Mouse (Mus musculus): ENCODE measurements around the gene Slc37a1.

DNA sequence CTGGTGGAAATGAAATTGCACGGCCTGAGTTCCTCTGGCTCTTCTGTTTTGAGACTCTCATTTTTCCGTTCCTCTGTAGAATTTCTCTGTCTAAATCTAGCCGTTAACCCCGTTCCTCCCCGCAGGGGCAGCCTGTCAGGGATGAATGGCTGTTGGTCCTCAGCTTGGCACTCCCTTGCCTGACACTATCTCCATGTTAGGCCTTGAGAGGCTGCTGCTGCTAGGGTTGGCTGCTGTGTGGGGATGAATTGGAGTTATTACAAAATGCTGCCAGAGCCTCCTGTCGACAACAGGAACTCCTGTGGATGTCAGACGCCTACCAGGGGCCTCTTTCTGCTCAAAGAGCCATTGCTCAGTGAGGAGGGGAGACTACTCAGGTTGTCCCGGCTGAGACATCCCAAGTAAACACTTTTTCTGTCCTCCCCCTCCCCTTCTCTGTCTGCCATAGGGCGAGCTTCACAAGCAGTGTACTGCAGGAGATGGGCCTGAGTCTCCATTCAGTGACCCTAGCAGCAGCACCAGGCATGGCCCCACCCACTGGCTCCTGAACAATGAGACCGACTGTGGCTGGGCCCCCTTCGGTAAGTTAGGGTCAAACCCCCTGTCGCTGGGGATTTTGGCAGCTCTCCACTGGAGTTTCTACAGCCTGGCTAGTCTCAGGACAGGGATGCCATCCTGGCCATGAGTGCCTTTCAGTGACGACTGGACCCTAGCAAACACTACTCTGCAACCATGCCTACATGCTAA lies 28.6 kb downstream of the Slc37a1 start:
- TF ChIP-seq POLR2A (IDR thresholded peaks at IDR 0.05; ENCODE audit: control insufficient read depth, low read depth, low read length) = no peak
- TF ChIP-seq CTCF (IDR thresholded peaks at IDR 0.05; ENCODE audit: control insufficient read depth, insufficient read depth, insufficient replicate concordance, low read depth, low read length) = no peak

Measured in testis, adult 2 months (tissue).